Mouse (Mus musculus) ovary, postnatal 14 days (tissue): ENCODE measurements at regions not wholly inside any gene's neighbourhood (a gene's known extent, or its start where the extent isn't known, plus 50 kb on each side); places are given as distances from the start of the nearest gene placed in this dataset.

Experiments
- DNase-seq: peaks from one replicate; pipeline ENCODE4 v3.0.0; 2022; ENCODE audit warnings: low spot score

- no peak for DNase-seq
Observed at GRCm38 (mm10) chr13:47974756-47975515, 286.1 kb upstream of the Id4 start.

- DNase-seq: no peak
Observed at GRCm38 (mm10) chr13:47998495-47998894, 262.5 kb upstream of the Id4 start.

- no peak for DNase-seq
Observed at GRCm38 (mm10) chr13:47999399-47999798, 261.6 kb upstream of the Id4 start.

GRCm38 (mm10) chr13:48003126-48003525 is 257.9 kb upstream of the Id4 start:
- peak; percentile 41 for DNase-seq

GRCm38 (mm10) chr13:48013336-48013750 is 247.7 kb upstream of the Id4 start:
- DNase-seq: no peak

- no peak for DNase-seq
Observed at GRCm38 (mm10) chr13:48015296-48015695, 245.7 kb upstream of the Id4 start.

- no peak for DNase-seq
Observed at GRCm38 (mm10) chr13:48016051-48016450, 245.0 kb upstream of the Id4 start.

GRCm38 (mm10) chr13:48016606-48017005 is 244.4 kb upstream of the Id4 start:
- DNase-seq: no peak

- DNase-seq: no peak
Observed at GRCm38 (mm10) chr13:48017649-48018048, 243.4 kb upstream of the Id4 start.

- DNase-seq: no peak
Observed at GRCm38 (mm10) chr13:48018606-48019005, 242.4 kb upstream of the Id4 start.

- no peak for DNase-seq
Observed at GRCm38 (mm10) chr13:48022958-48023615, 237.9 kb upstream of the Id4 start.

- DNase-seq: peak; percentile 71
Observed at GRCm38 (mm10) chr13:48027775-48028489, 233.1 kb upstream of the Id4 start.

- no peak for DNase-seq
Observed at GRCm38 (mm10) chr13:48031491-48031890, 229.5 kb upstream of the Id4 start.

- no peak for DNase-seq
Observed at GRCm38 (mm10) chr13:48042172-48042571, 218.9 kb upstream of the Id4 start.

GRCm38 (mm10) chr13:48042572-48042971 is 218.5 kb upstream of the Id4 start:
- no peak for DNase-seq

GRCm38 (mm10) chr13:48046201-48046750 is 214.8 kb upstream of the Id4 start:
- DNase-seq: no peak

- DNase-seq: no peak
Observed at GRCm38 (mm10) chr13:48049796-48050195, 211.2 kb upstream of the Id4 start.

GRCm38 (mm10) chr13:48074630-48075029 is 186.4 kb upstream of the Id4 start:
- no peak for DNase-seq

- no peak for DNase-seq
Observed at GRCm38 (mm10) chr13:48075315-48075714, 185.7 kb upstream of the Id4 start.

GRCm38 (mm10) chr13:48078214-48078613 is 182.8 kb upstream of the Id4 start:
- no peak for DNase-seq

GRCm38 (mm10) chr13:48083294-48083693 is 177.7 kb upstream of the Id4 start:
- DNase-seq: no peak

- no peak for DNase-seq
Observed at GRCm38 (mm10) chr13:48083807-48084206, 177.2 kb upstream of the Id4 start.
